Mouse (Mus musculus): ENCODE data around the gene Lss.

- TF ChIP-seq CTCF (IDR thresholded peaks at IDR 0.05; ENCODE audit: control insufficient read depth, insufficient read depth, insufficient replicate concordance, low read depth, low read length) (no peak), POLR2A (IDR thresholded peaks at IDR 0.05; ENCODE audit: control insufficient read depth, low read depth, low read length) (no peak)
These were observed 6.2 kb downstream of the Lss start for GRCm38 (mm10) chr10:76537619-76538018.
